Mouse (Mus musculus) Muller cell, postnatal 12 days (primary cell): ENCODE measurements around the gene Lrch4.

Experiments
- DNase-seq: peaks from one replicate; pipeline ENCODE4 v3.0.0-alpha.2; 2015; ENCODE audit errors: inconsistent ontology term

Lrch4 gene

GRCm38 (mm10) chr5:137628498-137629305, at the start of gene Lrch4, which contains the start of the genes Fbxo24 and Gm20605:
Gene Lrch4, plus strand, starts transcription at chr5:137629121.
Gene Fbxo24, minus strand, starts transcription at chr5:137629002.
Gene Gm20605, plus strand, starts transcription at chr5:137629175.
- DNase-seq, result peak; percentile 100

GRCm38 (mm10) chr5:137580246-137580645, 48.7 kb upstream of the Lrch4 start:
- DNase-seq, result no peak

- DNase-seq, result no peak
Observed at GRCm38 (mm10) chr5:137582702-137583101, 46.2 kb upstream of the Lrch4 start.

DNA sequence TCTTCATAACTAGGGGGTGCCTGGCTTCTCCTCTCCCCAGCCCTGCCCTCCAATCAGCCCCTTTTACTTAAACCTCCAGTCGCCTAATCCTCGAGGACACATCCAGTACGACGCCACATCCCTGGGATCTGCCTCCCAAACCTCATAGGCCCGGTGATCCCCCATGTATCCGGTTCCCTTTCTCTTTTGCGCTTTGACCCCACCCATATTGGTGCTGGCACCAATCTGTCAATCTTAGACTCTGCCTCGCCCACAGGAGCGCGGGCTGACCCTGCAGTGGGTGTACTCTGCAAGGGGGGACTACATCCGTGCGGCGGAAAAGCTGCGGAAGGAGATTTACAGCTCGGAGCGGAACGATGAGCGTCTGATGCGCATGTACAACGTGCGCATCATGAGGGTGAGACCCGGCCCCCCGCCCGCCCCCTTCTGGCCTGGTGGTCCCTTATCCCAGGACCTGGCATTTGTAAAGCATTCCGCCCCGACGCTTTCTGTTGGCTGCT, 45.2 kb upstream of the Lrch4 start:
- peak; percentile 40 for DNase-seq

DNA sequence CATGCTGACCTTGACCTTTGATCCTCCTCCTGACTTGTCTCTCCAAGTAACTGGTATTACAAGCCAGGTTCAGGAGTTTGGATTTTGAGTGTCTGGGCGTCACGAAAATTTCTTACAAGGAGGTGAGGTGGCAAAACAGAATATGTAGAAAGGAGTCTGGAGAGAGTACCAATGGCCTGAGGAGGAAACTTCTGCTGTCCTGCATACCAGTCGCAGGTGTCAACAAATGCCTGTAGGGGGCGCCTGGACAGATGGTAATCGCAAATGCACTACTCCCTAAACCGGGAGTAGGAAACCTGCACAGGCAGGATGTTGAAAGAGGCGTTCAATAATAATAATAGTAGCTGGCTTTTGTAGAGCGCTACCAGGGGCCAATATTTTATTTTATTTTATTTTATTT, 43.9 kb upstream of the Lrch4 start:
- no peak for DNase-seq

- DNase-seq, result no peak
Observed at GRCm38 (mm10) chr5:137590507-137590906, 38.4 kb upstream of the Lrch4 start.

DNA sequence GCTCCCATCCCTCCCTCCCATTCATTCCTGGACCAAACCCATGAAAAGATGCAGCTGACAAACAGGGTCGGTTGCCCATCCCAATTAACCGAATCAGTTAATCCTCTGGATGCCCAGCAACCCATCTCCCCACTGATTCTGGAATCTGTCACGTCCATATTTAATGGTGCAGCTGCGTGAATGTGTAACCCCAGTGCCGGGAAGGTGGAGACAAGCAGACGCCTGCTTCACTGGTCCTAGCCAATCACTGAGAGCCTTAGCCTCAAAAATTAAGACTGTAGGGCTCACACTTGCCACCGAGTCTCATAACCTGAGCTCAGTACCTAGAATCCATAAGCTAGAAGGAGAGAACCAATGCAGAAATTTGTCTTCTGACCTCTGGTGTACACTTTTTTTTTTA, 33.0 kb upstream of the Lrch4 start:
- DNase-seq, result no peak

GRCm38 (mm10) chr5:137596601-137597261, 32.2 kb upstream of the Lrch4 start:
- no peak for DNase-seq

DNA sequence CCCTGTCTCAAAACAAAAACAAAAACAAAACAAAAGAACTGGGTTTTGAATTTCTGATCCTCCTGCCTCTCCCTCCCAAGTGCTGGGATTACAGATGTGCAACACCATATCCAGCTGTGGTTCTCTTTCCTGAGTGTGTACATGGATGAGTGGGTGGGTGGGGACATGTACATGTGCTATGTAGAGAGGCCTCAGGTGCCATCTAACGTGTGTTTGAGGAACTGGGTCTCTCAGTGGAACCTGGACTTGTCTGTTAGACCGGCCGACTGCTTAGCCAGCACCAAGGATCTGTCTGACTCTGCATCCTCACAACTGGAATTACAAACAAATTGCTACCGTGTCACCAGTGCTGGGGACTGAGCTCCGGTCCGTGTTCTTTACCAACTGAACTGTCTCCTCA, 31.3 kb upstream of the Lrch4 start:
- no peak for DNase-seq

DNA sequence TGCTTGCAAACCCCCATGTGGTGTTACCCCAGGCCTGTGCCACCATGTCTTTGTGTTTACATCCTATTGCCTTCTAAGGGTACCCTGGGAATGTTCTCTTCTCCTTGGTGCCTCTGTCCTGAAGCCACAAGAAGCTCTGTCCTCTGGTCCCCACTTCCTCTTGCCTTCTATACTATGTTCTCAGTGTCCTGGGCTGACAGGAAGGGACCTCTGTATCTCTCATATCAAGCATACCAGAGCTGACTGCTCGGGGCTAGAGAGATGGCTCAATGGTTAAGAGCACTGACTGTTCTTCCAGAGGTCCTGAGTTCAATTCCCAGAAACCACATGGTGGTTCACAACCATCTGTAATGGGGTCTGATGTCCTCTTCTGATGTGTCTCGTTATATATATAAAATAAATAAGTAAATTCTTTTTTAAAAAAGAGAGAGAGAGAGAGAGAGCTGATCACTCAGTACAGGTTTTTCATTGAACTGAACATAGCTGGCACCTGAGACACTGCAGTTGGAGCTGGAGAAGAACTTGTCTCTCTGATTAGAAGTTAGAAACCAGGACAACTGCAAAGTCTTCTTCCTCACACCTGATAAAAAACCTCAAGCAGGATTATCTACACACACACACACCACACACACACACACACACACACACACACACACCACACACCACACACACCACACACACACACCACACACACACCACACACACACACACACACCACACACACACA, 30.7 kb upstream of the Lrch4 start:
- DNase-seq, result no peak

GRCm38 (mm10) chr5:137599600-137599999, 29.3 kb upstream of the Lrch4 start:
- no peak for DNase-seq

GRCm38 (mm10) chr5:137600281-137600618, 28.7 kb upstream of the Lrch4 start:
- DNase-seq, result no peak

DNA sequence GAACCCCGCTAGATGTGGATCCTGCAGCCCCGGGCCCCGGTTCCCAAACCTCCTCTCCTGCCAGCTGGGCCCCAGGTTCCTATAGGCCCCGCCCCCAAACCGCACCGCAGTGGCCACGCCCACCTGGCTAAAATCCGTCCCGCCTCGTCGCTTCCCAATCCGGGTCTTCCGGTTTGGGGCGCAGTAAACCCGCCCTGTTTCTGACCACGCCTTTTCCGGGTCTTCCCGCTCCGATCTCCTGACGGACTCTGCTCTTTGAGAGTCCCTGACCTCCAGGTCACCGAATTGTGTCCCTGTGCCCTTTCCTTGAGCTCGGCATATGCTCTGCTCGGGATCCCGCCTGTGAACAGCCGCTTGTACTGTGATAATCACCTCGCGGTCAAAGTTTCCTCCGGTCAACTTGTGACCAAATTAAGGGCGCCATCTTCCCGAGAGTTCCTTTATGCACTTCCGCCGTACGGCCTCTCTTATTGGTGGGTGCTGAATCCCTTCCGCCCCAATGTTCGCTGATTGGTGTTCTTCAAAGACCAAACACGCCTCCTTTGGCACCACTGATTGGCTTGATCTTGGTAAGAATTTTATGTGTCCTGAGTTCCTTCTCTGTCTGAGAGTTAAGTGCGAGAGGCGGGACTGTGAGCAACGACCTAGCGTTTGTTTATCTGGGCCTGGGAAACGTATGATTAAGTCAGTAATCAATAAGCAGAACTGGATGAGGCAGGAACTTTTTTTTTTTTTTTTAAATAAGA, 28.1 kb upstream of the Lrch4 start, which contains the start of gene Mospd3:
Gene Mospd3, minus strand, starts transcription at position 440 of the 746 bp plus-strand sequence.
- peak; percentile 97 for DNase-seq

DNA sequence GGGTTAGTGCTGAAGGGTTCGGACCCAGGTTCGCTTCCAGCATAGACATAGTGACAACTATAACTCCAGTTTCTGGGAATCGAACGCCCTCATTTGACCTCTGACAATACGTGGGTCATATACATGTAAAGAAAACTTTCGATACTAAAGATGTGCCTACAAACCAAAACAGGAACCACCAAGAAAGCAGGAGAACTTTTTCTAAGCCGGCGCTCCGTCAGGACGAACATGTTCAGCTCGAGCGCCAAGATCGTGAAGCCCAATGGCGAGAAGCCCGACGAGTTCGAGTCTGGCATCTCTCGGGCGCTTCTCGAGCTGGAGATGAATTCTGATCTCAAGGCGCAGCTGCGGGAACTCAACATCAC, 27.6 kb upstream of the Lrch4 start:
- no peak for DNase-seq

DNA sequence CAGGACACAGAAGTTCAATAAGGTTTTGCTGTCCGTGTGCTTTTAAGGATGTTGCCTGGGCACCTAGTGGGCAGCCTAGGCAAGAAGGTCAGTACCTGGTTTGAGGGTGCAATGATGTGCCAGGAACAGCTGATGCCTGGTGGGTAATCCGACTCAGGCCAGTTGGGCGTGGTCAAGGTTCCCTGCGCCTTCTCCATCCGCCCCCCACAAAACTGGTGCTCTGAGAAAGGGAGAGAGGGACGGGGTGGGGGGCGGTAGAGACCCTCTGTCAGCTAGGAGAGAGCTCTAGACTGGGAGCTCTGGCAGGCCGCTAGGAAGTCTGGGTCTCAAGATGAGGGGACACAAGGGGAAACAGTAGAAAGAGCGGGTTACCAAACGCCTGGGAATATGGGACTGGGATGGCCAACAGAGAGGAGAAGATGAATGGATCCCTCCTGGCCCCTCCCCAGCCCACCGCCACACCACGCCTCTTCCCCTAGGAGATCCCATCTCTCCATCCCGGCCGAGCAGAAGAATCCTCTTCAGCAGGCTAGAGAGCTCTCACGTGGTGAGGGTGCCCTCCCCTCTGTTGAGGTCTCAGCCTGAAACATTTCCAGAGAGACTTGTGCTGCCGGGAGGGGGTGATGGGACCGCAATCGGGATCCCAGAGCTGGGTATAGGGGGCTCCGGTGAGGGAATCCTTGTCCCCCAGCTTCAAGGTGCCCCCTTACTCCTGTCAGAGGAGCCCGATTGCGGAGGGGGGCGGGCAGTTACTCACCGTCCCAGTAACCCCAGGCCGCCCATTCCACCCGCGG, 20.9 kb upstream of the Lrch4 start:
- no peak for DNase-seq

- no peak for DNase-seq
Observed at GRCm38 (mm10) chr5:137608654-137609190, 20.2 kb upstream of the Lrch4 start.

DNA sequence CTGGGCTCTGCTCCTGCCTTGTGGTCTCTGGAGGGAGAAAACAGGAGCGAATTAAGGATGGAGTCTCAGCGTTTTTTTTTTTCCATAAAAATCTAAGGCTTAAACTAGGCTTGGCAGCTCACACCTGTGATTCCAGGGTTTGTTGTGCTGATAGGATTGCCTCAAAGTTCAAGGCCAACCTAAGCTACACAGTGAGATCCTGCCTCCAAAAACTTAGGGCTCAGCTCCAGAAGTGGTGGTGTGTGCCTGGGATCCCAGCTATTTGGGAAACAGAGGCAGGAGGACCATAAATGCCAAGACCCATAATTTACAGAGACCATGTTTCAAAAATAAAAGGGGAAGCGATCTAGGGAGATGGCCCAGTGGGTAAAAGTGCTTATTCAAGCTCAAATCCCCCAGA, 19.6 kb upstream of the Lrch4 start:
- no peak for DNase-seq

GRCm38 (mm10) chr5:137610056-137610455, 18.9 kb upstream of the Lrch4 start:
- no peak for DNase-seq

- peak; percentile 90 for DNase-seq
Observed at GRCm38 (mm10) chr5:137610548-137611244, 18.2 kb upstream of the Lrch4 start.

GRCm38 (mm10) chr5:137611245-137611602, 17.7 kb upstream of the Lrch4 start:
- peak; percentile 83 for DNase-seq
